ENCODE assay signal across 8 mouse cellular contexts in genomic region chr7:134671003-134671461, GRCm38 (mm10). TPM values are rescaled to one million over a fixed set of nuclear protein-coding genes. Genes with fewer than 3 reads are reported as not detected.
DNase-seq lines count a peak whose midpoint lies in the region; ATAC-seq and TF ChIP-seq lines count a peak whose summit lies in the region.

No protein-coding gene starts in this region.

- H3K4me2 ChIP-seq in forebrain, postnatal 0 days (ENCODE audit: low read depth) = peak overlapping the region; percentile 82
- peak overlapping the region; percentile 99 for H3K4me2 ChIP-seq in hindbrain, embryonic 14.5 days (replicated peaks)
- peak overlapping the region; percentile 51 for H3K4me2 ChIP-seq in liver, embryonic 14.5 days (ENCODE audit: low read depth)
- H3K4me2 ChIP-seq in neural tube, embryonic 14.5 days (ENCODE audit: low read depth, low read length) = peak overlapping the region; percentile 95

- H3K9ac ChIP-seq in ES-Bruce4 (ENCODE audit: low read depth, poor library complexity, severe bottlenecking) = peak overlapping the region; percentile 90
- H3K9ac ChIP-seq in forebrain, postnatal 0 days = peak overlapping the region; percentile 43
- peak overlapping the region; percentile 61 for H3K9ac ChIP-seq in hindbrain, embryonic 14.5 days
- H3K9ac ChIP-seq in liver, embryonic 14.5 days (replicated peaks) = peak overlapping the region; percentile 34
- peak overlapping the region; percentile 63 for H3K9ac ChIP-seq in neural tube, embryonic 14.5 days (replicated peaks; ENCODE audit: low read depth, low read length)

- H3K4me1 ChIP-seq in ES-Bruce4 (ENCODE audit: control insufficient read depth, insufficient read depth, low read length) = peaks cover 2% of the 10 kb centered on the region
- H3K4me1 ChIP-seq in forebrain, postnatal 0 days (ENCODE audit: insufficient read depth) = no peaks in the 10 kb centered on the region
- no peaks in the 10 kb centered on the region; the same call in 1 of the 2 replicates for H3K4me1 ChIP-seq in hindbrain, embryonic 14.5 days (replicated peaks; ENCODE audit: control insufficient read depth, insufficient read depth, low read length)
- peaks cover 0 to 7% of the 10 kb centered on the region in 2 experiments; a peak in 2 of 4 replicates for H3K4me1 ChIP-seq in liver, embryonic 14.5 days (replicated peaks; ENCODE audit: control insufficient read depth in 2 of 2, insufficient read depth in 2 of 2, low read length in 1 of 2)
- 0 out of 2 replicates have a peak, but pooled peaks cover 3% of the 10 kb centered on the region for H3K4me1 ChIP-seq in neural tube, embryonic 14.5 days (ENCODE audit: control insufficient read depth, insufficient read depth, low read length)

- H3K27ac ChIP-seq in ES-Bruce4 (ENCODE audit: insufficient read depth, low read length) = peak overlapping the region; percentile 62
- H3K27ac ChIP-seq in forebrain, postnatal 0 days (ENCODE audit: low read depth, low read length) = peak overlapping the region; percentile 70; the same call in 1 of the 2 replicates
- 0 out of 2 replicates have a peak overlapping the region, but pooled peaks have one; percentile 48 for H3K27ac ChIP-seq in hindbrain, embryonic 14.5 days
- H3K27ac ChIP-seq in liver, embryonic 14.5 days = no peak overlapping the region
- peak overlapping the region; percentile 10; the same call in 1 of the 2 replicates for H3K27ac ChIP-seq in neural tube, embryonic 14.5 days (ENCODE audit: low read depth, low read length)

- TF ChIP-seq EP300 in ES-Bruce4 (IDR thresholded peaks at IDR 0.05; ENCODE audit: insufficient read depth, low read depth, low read length) = no peak
- no peak for TF ChIP-seq EP300 in liver, embryonic 14.5 days (IDR thresholded peaks at IDR 0.05; ENCODE audit: low read depth)

- intact Hi-C loops in left cerebral cortex, postnatal 14 days (cut with DNase I) = no loop called here

- H3K9me3 ChIP-seq in ES-Bruce4 (replicated peaks; ENCODE audit: control insufficient read depth, insufficient read depth, low read length, poor library complexity, severe bottlenecking) = no peaks in the 10 kb centered on the region
- H3K9me3 ChIP-seq in forebrain, postnatal 0 days (ENCODE audit: low read length) = no peaks in the 10 kb centered on the region
- H3K9me3 ChIP-seq in hindbrain, embryonic 14.5 days (ENCODE audit: control insufficient read depth, low read length) = no peaks in the 10 kb centered on the region
- H3K9me3 ChIP-seq in liver, embryonic 14.5 days (ENCODE audit: control insufficient read depth, low read length) = no peaks in the 10 kb centered on the region
- no peaks in the 10 kb centered on the region for H3K9me3 ChIP-seq in neural tube, embryonic 14.5 days (ENCODE audit: control insufficient read depth, low read length)

- no peaks in the 10 kb centered on the region for H3K36me3 ChIP-seq in ES-Bruce4 (ENCODE audit: control insufficient read depth, insufficient read depth, low read length, poor library complexity, severe bottlenecking)
- H3K36me3 ChIP-seq in forebrain, postnatal 0 days (ENCODE audit: insufficient read depth) = no peaks in the 10 kb centered on the region
- no peaks in the 10 kb centered on the region for H3K36me3 ChIP-seq in hindbrain, embryonic 14.5 days (replicated peaks; ENCODE audit: control insufficient read depth, insufficient read depth)
- H3K36me3 ChIP-seq in liver, embryonic 14.5 days (replicated peaks; ENCODE audit: control insufficient read depth, insufficient read depth, low read depth) = no peaks in the 10 kb centered on the region
- H3K36me3 ChIP-seq in neural tube, embryonic 14.5 days (ENCODE audit: control insufficient read depth, insufficient read depth, low read length) = no peaks in the 10 kb centered on the region

- 4% methylated on average over 28 of the region's 28 CpGs for WGBS in forebrain, postnatal 0 days
- 3% methylated on average over 28 of the region's 28 CpGs for WGBS in hindbrain, embryonic 14.5 days
- WGBS in liver, embryonic 14.5 days (ENCODE audit: insufficient replicate concordance) = 5% methylated on average over 28 of the region's 28 CpGs
- 4% methylated on average over 28 of the region's 28 CpGs for WGBS in neural tube, embryonic 14.5 days

- ATAC-seq in forebrain, postnatal 0 days = peak; percentile 70
- 0 out of 2 replicates have a peak, but pooled peaks have one; percentile 43 for ATAC-seq in hindbrain, embryonic 14.5 days (ENCODE audit: low FRiP score)
- ATAC-seq in liver, embryonic 14.5 days (ENCODE audit: insufficient read depth) = no peak
- peak; percentile 59; the same call in 1 of the 2 replicates for ATAC-seq in neural tube, embryonic 14.5 days (ENCODE audit: low read depth)

- TF ChIP-seq CTCF in ES-Bruce4 (IDR thresholded peaks at IDR 0.05; ENCODE audit: low read depth, low read length) = no peak
- TF ChIP-seq CTCF in forebrain, postnatal 0 days (IDR thresholded peaks at IDR 0.05; ENCODE audit: low read depth) = no peak
- no peak for TF ChIP-seq CTCF in liver, embryonic 14.5 days (IDR thresholded peaks at IDR 0.05; ENCODE audit: low read depth)

- H3K4me3 ChIP-seq in ES-Bruce4 (ENCODE audit: low read depth, low read length) = peak overlapping the region; percentile 67
- H3K4me3 ChIP-seq in forebrain, postnatal 0 days (ENCODE audit: low read depth, low read length) = peak overlapping the region; percentile 60
- peak overlapping the region; percentile 62 for H3K4me3 ChIP-seq in hindbrain, embryonic 14.5 days (replicated peaks; ENCODE audit: low read length)
- peak overlapping the region; percentile 59 to 63 for H3K4me3 ChIP-seq in liver, embryonic 14.5 days (ENCODE audit: insufficient read depth in 1 of 2, low read depth in 2 of 2, low read length in 2 of 2)
- peak overlapping the region; percentile 58 for H3K4me3 ChIP-seq in neural tube, embryonic 14.5 days (ENCODE audit: low read depth, low read length)

- DNase-seq in adrenal gland, adult 2 months = peak; percentile 68
- peak; percentile 35 for DNase-seq in forebrain, postnatal 0 days
- no peak for DNase-seq in hindbrain, embryonic 14.5 days (ENCODE audit: low spot score)
- no peak for DNase-seq in liver, embryonic 14.5 days (ENCODE audit: low read depth in 3 of 3, low spot score in 3 of 3)
- no peak for DNase-seq in left cerebral cortex, postnatal 14 days (ENCODE audit: low spot score in 2 of 2)
- DNase-seq in layer of hippocampus, adult 11-12 months (ENCODE audit: low spot score) = no peak

- no peaks in the 10 kb centered on the region for H3K27me3 ChIP-seq in ES-Bruce4 (ENCODE audit: control insufficient read depth, insufficient read depth, low read length, poor library complexity, severe bottlenecking)
- 0 out of 2 replicates have a peak, but pooled peaks cover 8% of the 10 kb centered on the region for H3K27me3 ChIP-seq in forebrain, postnatal 0 days (ENCODE audit: insufficient read depth, low read length)
- peaks cover 31% of the 10 kb centered on the region; the same call in 1 of the 2 replicates for H3K27me3 ChIP-seq in hindbrain, embryonic 14.5 days (ENCODE audit: control insufficient read depth, insufficient read depth, low read length)
- peaks cover 9% of the 10 kb centered on the region for H3K27me3 ChIP-seq in liver, embryonic 14.5 days (ENCODE audit: control insufficient read depth, insufficient read depth, low read length)
- peaks cover 17% of the 10 kb centered on the region for H3K27me3 ChIP-seq in neural tube, embryonic 14.5 days (ENCODE audit: control insufficient read depth, insufficient read depth, low read length)

- no peak for TF ChIP-seq POLR2A in ES-Bruce4 (IDR thresholded peaks at IDR 0.05; ENCODE audit: insufficient read depth, low read length)

RNA-seq across cellular contexts. Expression of gene Dock1, which starts 0.6 kb away (rescaled TPM):
- 51.2 and 54.8 TPM in 2 replicates for polyA plus RNA-seq in ES-Bruce4 (2011; ENCODE audit: insufficient read depth, insufficient read length, low read depth, missing spikeins)
- 100 to 1,000 TPM; 116 to 174 TPM for total RNA-seq in adrenal gland, adult 2 months (2021)
- polyA plus RNA-seq in adrenal gland, adult 2 months (2012; rRNA removed) = 17.5 and 25.8 TPM in 2 replicates
- 10.5 and 12.6 TPM in 2 replicates for total RNA-seq in forebrain, postnatal 0 days (2014; rRNA removed)
- polyA plus RNA-seq in forebrain, postnatal 0 days (2015; fragmentation: Nextera tagmentation; extraction: Ambion mirVana) = 3.6 and 5.5 TPM in 2 replicates
- 9.8 and 9.9 TPM in 2 replicates for polyA plus RNA-seq in hindbrain, embryonic 14.5 days (2014; fragmentation: Nextera tagmentation; extraction: Ambion mirVana)
- polyA plus RNA-seq in liver, embryonic 14.5 days (2012; rRNA removed) = 1.4 and 1.9 TPM in 2 replicates
- polyA plus RNA-seq in liver, embryonic 14.5 days (2014; fragmentation: Nextera tagmentation; extraction: Ambion mirVana) = 2.5 and 2.6 TPM in 2 replicates
- 5.9 and 8.6 TPM in 2 replicates for polyA plus RNA-seq in neural tube, embryonic 14.5 days (2014; fragmentation: Nextera tagmentation; extraction: Ambion mirVana)
- total RNA-seq in left cerebral cortex, postnatal 14 days (2021) = 10 to 100 TPM; 19.3 to 21.5 TPM

Comparison
In these comparisons a context has a peak if more than half of its experiments do, and no peak if none do; other contexts are left out.
1. H3K9ac ChIP-seq: peak in every context shown above with its lines; median percentile 90 in ES-Bruce4; 63 in neural tube, embryonic 14.5 days; 61 in hindbrain, embryonic 14.5 days; 43 in forebrain, postnatal 0 days; 34 in liver, embryonic 14.5 days.
2. DNase-seq: peak in adrenal gland, adult 2 months (single experiment) and forebrain, postnatal 0 days (single experiment); none in hindbrain, embryonic 14.5 days (single experiment), liver, embryonic 14.5 days (0 of 3), left cerebral cortex, postnatal 14 days (0 of 2) and layer of hippocampus, adult 11-12 months (single experiment).
3. Peak in every context shown above with its lines, with median percentiles within 50 percentile points of each other: H3K4me3 ChIP-seq and H3K4me2 ChIP-seq.